Mouse (Mus musculus): ENCODE results near the gene Cby3. TPM values are rescaled to one million over a fixed set of nuclear protein-coding genes. Genes with fewer than 3 reads are reported as not detected.
"Not testable (repeated sequence)": the region's sequence is repeated elsewhere in the genome, so short reads cannot be mapped to it uniquely, and the experiment has no call there.

The Cby3 gene
- not detected in 2 replicates for polyA plus RNA-seq (2015; fragmentation: Nextera tagmentation; extraction: Ambion mirVana)

DNA sequence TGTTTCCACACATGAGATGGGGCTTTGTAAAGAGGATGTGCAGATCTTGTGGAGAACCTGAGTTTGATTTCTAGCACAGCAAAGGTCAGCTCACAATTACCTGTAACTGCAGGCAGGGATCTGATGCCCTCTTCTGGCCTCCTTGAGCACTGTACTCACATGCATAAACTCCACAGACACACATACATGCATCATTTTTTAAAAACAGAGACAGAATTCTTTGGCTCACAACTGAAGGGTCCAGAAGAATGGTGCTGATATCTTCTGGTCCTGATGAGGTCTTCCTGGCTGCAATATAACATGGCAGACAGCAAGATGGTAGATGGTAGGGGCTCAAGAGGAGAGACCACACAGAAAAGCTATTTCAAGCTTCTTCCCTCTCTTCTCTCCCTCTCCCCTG, at the start of gene Cby3:
Cby3 (plus strand) TSS at position 301 of the 400 bp plus-strand sequence.
- DNase-seq (ENCODE audit: low spot score): no peak

DNA sequence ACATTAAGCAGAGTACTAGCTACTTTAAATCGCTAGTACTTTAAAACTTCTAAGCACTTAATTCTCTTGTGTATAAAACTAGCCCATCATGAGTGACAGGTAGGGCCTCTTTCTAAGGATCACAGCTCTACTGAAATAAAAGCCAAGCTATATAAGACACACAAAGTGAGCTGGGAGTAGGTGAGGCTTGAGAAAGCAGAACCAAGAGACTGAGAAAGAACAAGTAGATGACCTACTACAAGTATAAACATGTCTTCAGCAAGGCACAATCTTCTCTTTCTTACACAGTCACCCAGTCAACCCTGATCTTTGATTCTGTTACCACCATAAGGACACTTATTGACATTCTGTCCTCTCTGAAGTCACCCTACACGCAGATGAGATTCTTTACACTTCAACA, 41.5 kb upstream of the Cby3 start:
- no peak for DNase-seq (ENCODE audit: low spot score)

DNA sequence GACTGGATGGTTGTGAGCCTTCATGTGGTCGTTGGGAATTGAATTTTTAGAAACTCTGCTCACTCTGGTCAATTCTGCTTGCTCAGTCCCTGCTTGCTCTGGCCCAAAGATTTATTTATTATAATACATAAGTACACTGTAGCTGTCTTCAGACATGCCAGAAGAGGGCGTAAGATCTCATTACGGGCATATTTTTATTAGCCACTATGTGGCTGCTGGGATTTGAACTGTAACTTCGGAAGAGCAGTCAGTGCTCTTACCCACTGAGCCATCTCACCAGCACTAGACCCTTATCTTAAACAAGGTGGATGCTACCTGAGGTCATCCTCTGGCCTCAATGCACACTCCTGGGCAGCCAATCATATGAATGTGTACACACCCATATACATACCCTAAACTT, 34.9 kb upstream of the Cby3 start:
- not testable (repeated sequence) for DNase-seq (ENCODE audit: low spot score)

DNA sequence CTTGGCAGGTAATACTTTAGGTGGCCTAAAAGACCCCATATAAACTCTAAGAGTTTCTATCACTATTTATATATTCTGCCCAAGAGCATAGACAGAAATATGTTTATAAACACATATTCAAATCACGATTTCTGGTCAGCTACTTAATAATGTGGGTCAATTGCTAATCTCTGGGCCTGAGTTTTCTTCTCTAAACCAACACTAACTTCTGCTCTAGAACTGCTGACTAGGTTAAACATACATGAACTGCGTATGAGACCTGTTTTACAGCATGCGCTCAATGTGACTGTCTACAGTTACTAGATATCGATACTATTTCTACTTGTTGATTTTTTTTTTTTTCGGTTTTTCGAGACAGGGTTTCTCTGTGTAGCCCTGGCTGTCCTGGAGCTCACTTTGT, 33.0 kb upstream of the Cby3 start:
- no peak for DNase-seq (ENCODE audit: low spot score)

DNA sequence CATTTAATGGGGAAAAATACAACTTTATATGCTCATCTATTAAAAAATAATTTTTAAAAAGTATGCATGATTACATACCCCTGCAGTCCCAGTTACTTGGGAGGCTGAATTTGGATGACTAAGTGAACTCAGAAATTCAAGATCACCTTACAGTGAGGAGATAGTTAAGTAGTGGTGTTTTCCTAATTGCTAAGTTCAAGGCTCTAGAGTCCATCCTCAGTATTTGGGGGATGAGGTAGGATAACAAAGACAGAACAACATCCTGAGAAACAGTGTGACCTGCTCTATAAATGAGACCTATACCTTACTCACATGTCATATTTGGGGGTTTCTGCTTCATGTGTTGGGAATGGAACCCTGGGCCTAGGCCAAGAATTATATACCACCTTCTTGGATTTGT, 31.9 kb upstream of the Cby3 start:
- DNase-seq (ENCODE audit: low spot score): no peak

DNA sequence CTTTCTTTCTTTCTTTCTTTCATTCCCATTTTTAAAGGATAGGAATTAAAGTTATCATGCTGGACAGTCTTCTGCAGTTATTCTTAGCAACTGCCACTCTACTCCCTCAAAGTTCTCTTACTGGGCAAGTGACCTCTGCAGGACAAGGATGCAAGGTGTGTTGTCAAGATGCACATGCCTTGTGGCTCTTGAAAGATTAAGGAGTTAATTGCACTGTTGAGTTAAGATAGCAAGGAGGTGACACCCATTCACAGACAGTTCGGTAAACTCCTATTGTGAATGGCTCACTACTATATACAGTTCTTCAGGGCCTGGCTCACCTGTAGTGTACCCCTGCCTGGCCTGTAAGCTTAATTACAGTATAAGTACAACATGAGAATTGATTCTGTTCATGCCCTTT, 30.4 kb upstream of the Cby3 start:
- DNase-seq (ENCODE audit: low spot score): no peak

DNA sequence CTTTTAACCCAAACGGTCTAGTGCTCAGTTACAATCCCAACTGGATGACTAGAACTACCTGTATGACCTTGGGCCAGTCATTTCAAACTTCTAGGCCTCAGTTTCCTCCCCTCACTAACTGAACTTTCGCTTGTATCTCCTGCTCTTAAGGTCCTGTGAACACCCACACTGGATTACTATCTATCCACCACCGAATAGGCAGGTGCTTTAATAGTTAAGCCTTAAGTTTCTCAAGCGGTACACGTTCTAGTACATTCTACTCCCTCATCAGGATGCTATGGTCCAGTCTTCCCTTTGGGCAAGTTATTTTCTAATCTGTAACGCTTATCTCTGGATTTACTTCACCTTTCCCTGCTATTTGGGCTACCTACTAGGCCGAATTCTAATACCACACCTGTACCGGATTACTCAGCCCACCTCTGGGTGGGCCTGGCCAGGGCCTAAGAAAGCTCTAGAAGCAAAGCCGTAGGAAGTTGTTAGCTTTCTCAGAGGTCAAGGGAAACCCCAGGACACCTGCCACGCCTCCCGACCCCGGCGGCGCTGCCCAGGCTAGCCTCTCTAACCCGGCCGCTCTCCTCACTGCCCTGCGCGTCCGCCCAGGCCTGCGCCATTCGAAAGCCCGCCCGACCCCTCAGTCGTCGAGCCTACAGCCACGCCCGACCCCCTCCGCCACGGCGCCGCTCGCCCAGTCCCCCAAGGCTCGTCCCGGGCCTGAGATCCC, 29.4 kb upstream of the Cby3 start:
- no peak for DNase-seq (ENCODE audit: low spot score)

DNA sequence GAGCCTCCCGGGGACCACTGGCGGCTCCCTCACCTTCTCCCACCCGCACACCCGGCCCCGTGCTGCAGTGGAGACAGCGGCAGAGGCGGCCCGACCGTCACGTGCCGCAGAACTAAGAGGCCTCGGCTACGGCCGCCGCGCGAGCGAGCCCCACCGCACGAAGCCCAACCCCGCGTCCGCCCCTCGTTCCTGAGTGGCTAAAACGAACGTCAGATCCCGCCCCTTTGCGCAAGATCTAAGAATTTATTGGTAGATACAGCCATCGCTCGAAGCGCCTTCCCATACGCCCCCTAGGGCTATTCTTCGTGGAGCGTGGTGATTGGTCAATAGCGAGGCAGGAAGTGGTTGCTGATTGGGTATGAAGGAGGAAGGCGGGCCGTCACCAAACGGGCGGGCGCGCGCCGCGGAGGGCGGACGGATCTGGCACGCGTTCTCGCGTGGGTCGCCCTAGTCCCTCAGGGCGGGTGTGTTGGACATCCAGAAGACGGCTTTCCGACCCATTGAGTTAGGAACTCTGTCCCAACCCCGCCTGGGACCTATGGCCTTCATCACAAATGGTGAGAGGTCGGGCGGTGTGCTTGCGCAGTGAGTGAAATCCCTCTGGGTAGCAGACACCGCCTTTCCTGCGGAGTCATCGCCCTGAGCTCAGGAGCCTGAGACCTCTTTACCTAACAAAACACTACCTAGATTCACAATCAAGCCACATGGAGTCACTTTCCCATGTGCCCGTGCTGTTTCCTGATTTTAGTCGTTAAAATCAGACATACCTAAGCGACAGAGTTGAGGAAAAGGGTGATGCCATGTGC, 28.6 kb upstream of the Cby3 start, which contains the start of gene Canx:
Canx (minus strand) TSS at position 178 of the 806 bp plus-strand sequence.
- peak; percentile 99 for DNase-seq (ENCODE audit: low spot score)

DNA sequence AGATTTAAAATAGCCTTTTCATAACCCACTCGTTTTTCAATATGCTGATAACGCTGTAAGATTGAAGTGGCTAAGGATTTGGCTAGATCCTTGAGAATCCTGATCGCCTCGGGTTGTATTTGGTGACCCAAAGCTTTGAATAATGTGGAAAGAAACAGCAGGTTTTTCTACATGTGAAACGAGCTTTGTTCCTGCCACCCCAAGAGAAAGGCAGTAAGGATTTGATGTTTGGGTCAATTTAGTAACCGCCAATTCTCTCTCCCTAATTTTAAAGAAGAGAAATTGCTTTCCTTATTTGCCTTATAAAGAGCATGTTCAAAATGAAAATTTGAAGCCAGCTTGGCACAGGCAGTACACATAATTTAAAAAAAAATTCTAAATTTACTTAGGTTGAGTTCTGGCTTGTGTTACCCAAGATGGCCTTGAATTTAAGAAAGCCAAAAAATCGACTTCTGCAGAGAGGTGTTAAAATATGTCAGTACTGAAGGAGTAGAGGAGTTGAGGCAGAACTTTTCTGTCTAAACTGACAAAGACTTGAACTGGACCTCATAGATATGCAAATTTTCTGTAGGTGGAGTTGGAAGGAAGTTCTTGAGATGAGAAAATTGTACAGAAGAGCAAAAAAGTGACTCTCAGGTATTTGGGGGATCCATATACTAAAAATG, 27.8 kb upstream of the Cby3 start:
- no peak for DNase-seq (ENCODE audit: low spot score)

DNA sequence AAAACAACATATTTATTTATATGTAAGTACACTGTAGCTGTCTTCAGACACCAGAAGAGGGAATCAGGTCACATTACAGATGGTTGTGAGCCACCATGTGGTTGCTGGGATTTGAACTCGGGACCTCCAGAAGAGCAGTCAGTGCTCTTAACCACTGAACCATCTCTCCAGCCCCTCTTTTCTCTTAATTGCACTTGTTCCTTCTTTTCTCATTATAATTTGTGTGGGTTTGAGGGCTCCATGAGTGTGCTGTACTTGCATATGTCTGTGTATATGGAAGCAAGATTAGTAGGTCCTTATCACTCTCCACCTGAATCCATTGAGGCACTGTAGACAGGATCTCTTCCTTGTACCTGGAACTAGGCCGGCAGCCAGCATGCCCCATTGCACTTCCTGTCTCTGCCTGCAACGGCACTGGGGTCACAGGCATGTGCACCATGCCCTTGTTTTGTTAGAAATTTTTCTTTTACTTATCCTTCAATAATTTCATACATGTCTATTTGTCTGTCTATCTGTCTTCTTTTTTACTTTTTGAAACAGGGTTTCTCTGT, 26.1 kb upstream of the Cby3 start:
- DNase-seq (ENCODE audit: low spot score): no peak

DNA sequence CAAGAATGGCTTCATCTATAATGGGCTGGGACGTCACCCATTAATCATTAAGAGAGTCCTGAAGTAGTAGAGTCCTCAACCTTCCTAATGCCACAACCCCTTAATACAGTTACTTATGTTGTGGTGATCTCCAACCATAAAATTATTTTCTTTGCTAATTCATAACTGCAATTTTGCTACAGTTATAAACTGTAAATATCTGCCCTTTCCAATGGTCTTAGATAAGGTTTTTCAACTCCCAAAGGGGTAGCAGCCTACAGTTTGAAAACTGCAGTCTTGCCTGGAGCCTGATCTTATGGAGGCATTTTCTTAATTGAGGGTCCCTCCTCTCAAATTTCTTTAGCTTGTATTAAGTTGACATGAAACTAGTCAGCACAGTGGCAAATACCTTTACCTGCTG, 24.9 kb upstream of the Cby3 start:
- no peak for DNase-seq (ENCODE audit: low spot score)

DNA sequence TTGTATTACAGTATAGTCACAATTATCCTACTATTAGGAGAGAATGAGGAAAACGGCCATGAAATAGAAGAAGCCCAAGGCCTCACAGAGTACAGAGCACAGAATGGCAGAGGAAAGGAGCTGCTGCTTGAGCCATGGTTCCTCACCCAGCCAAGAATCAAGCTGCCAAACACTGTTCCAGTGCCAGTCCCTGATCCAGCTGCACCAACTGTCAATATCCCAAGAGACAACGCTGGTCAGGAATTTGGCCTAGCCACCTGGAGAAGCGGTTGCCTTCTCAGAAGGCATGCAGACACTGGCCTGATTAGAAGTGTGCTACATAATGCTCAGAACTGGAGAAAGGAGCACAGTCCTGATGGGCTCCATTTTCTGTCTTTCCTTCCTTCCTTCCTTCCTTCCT, 21.1 kb upstream of the Cby3 start:
- no peak for DNase-seq (ENCODE audit: low spot score)

DNA sequence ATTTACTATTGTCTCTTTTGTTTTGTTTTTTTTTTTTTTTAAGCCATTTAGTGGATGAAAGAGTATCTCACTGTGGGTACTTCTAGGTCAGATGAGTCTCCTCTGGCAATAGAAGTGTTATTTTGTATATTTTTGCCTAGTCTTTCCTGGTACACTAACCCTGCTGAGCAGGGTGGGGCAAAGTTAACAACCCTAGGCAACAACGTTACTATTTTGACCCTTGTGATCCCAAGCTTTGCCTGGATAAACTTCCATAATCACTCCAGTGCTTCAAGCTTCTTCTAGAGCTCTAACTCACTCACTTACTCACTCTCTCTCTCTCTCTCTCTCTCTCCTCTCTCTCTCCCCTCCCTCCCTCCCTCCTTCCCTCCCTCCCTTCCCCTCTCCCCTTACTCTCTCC, 18.1 kb upstream of the Cby3 start:
- no peak for DNase-seq (ENCODE audit: low spot score)

DNA sequence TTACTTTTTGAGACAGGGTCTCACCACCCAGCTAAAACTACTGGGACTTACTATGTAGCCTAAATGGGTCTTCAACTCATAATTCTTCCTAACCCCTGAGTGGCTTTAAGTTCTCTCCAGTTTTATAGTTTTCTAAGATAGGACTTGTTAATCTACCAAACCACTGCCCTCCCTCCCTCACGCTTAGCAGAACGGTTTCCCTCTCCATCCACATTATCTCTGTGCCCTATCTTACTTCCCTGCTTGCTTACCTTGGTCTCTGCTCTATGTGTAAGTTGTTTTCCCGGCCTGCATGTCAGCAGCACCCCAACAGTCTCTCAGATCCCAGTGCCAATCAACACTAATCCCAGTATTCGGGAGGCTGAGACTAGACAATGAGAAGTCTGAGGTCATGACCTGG, 17.4 kb upstream of the Cby3 start:
- DNase-seq (ENCODE audit: low spot score): no peak

DNA sequence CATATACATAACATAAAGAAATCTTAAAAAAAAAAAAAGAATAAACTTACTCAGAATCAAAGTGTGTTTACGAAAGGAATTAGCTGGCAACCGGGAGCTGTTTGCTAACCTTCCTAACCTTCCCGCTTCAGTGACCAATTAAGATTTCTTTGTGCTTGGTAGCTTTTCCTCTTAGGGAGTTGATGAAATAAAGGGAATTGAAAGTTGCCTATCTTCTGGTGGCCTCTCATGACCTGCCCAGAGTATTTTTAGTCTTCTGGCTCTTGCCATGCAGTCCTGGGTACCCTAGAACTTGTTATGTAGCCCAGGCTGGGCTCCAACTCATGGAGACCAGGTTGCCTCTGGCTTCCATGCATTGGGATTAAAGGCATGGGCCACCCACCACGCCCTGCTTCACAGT, 8.8 kb upstream of the Cby3 start:
- no peak for DNase-seq (ENCODE audit: low spot score)

DNA sequence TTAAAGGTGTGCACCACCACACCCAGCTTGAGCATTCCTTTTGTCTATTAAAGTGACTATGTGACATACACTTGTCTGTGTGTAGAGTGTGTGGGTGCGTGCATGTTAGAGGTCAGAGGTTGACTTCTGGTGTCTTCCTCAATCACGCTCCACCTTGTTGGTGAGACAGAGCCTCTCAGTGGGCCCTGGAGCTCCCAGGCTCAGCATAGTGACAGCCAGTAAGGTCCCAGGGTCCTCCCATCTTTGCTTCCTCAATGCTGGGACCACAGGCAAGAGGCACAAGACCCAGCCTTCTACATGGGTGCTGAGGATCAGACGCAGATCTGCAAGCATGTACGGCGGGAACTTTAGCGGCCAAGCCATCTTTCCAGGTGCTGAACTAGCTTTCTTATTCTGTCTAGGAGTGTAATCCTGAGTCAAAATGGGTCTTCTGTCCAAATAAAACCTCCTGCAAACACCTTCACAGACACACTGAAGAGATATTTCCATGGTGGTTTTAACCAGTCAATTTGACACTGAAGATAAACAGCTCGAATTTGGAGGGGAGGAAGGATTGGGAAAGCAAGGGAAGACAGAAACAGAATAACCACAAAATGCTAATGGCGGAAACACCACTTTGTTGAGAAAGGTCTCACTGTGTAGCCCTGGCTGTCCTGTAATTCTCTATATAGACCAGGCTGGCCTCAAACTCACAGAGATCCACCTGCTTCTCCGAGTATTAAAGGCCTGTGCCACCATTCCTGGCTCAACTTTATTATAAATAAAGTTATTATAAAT, 7.8 kb upstream of the Cby3 start:
- no peak for DNase-seq (ENCODE audit: low spot score)

DNA sequence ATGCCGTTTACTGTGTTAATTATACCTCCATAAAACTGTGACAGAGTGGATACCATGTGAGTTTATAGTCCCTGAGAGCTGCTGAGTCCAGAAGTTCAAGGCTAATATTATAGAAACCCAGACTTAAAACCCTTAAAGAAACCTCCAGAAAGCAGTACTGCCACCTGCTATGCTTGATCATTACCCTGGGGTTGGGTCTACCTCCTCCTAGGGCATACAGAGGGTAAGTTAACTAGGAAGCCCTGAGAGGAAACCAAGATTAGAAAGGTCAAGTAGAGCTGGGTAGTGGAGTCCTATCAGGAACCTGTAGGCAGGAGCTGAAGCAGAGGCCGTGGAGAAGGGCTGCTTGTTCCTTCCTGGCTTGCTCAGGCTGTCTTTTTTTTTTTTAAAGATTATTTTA, 2.1 kb upstream of the Cby3 start:
- no peak for DNase-seq (ENCODE audit: low spot score)

DNA sequence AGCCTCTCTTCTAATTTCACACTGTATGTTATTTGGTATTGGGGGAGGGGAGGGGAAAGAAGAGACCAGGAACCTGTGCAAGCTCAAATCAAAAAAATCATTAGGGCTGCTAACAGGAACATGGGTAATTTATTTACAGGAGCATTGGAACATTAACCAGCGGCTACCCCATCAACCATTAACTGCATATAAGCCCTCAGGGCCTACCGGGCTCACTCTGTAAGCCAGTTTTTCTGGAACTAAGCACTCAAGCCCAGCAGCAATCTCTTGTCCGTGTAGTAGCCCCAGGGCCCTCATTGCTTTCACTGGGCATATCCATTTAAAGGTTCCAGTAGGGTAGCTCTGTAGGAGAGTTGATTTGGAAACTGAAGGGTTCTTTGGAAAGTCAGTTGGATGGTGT, 589 bp downstream of the Cby3 start:
- no peak for DNase-seq (ENCODE audit: low spot score)

DNA sequence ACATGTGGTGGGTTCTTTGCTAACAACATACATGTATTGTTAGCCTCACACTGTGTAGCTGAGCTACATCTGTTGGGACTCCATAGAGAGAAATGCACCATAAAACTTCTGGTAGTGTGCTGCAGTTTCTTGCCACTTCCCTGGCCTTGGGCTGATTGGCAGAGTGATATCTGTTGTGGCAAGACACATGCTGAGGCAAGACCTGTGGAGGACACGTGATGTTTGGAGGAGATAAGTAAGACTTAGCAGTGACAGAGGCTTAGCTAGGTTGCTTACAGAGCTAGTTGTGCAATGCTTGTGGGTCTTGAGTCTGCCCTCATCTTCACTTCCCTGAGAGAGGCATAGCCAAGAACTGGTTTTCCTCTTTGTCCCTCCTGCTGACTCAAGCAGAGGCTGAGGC, 1.1 kb downstream of the Cby3 start:
- no peak for DNase-seq (ENCODE audit: low spot score)

DNA sequence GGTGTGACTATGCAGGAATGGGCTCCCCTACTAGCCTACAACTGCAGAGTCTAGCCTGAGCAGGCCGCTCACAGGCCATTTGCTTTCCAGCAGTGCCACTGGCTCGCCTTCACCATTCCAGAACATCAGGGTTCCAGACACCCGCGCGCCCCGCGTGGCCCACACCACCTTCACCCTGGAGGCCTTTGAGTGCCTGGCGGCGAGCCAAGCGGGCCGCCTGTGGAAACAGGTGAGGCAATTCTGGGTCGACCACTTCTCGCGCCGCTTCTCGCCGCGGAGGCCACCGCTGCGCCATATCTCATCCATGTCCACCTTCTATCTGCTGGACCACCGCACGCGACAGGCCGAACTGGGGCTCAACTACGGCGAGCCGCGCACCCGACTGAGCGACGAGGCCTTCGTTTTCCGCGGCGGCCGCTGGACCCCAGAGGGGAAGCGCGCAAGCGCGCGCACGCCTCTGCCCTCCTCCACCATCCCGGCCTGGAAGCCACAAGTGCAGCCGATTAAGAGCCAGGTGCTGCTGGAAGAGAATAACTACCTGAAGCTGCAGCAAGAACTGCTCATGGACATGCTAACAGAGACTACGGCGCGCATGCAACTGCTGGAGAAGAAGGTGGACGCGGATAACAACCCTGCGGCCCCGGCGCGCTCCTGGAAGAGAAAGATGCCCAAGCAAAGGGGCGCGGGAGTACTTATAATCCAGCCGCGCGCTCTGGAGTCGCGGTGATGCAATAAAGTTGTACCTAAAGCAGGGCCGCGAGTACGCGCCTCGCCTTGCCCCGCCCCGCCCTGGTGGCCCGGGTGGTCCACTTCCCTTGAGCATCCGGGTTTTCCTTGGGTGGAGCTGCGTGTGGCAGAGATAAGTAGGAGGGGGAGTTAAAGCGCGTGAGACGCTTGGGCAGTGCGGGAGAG, 4.9 kb downstream of the Cby3 start:
- DNase-seq (ENCODE audit: low spot score): peak; percentile 33

Measured in thymus, postnatal 0 days (tissue).